Mouse (Mus musculus) gastrocnemius, adult 2 months (tissue): ENCODE results near the gene Pcp4. TPM values are rescaled to one million over a fixed set of nuclear protein-coding genes. Genes with fewer than 3 reads are reported as not detected.
A peak's percentile ranks its signal among the peaks of the same experiment; 100 is the strongest.

Experiments
- DNase-seq: peaks from one replicate; pipeline ENCODE4 v3.0.0; 2022
- H3K27ac ChIP-seq: fragments of 200-600 bp; 2 replicates; pipeline ENCODE4 v1.8.1; 2022; ENCODE audit warnings: mild to moderate bottlenecking
- H3K4me3 ChIP-seq: fragments of 200-600 bp; 2 replicates; pipeline ENCODE4 v1.8.1; 2022; ENCODE audit warnings: mild to moderate bottlenecking, moderate library complexity
- CTCF ChIP-seq: fragments of 200-600 bp; IDR thresholded peaks from 2 replicates; pipeline ENCODE4 v1.8.1; 2022; ENCODE audit warnings: antibody characterized with exemption, mild to moderate bottlenecking, moderate library complexity
- intact Hi-C: fragments of 180-260 bp; cut with DNase I; formaldehyde crosslinking; loops from one replicate; pipeline ENCODE4 v1.15.1; 2025
- total RNA-seq, 2 experiments: library from RNA; stranded (reverse); gene quantifications; 2 replicates each; pipeline ENCODE4 v1.2.3; 2021

The Pcp4 gene
- total RNA-seq, 2 experiments from 2014 or later: not detected

DNA sequence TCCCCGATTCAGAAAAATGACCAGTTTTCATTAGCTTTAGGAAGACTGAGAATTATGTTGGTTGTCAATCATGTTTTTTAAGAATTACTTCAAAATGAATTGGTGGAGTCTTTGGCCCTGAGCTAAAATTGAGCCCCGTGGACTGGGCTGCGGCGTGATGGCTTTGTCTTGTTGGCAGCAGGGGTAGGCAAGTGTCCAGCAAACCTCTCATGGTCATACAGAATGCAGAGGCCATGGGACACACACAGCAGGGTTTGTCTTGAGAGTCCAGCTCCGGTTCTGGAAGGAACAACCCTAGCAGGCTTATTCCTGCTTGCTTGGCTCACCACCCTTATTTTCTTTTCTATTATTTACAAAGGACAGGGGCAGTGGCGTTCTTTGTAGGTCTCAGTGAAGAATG, 33.8 kb downstream of the Pcp4 start:
- no peak for DNase-seq
- intact Hi-C loops: no loop called here
- TF ChIP-seq CTCF: no peak
- Histone ChIP-seq H3K27ac (no peak overlapping the region), H3K4me3 (no peak overlapping the region)

- intact Hi-C loops: no loop called here
- TF ChIP-seq CTCF: no peak
- no peak overlapping the region for H3K27ac ChIP-seq
- DNase-seq: no peak
- no peak overlapping the region for H3K4me3 ChIP-seq
Measured at GRCm38 (mm10) chr16:96502586-96502985, 35.2 kb downstream of the Pcp4 start.

GRCm38 (mm10) chr16:96514466-96514865, 47.1 kb downstream of the Pcp4 start:
- intact Hi-C loops: no loop called here
- H3K4me3 ChIP-seq: no peak overlapping the region
- peak; percentile 46 for DNase-seq
- no peak for TF ChIP-seq CTCF
- H3K27ac ChIP-seq: no peak overlapping the region

DNA sequence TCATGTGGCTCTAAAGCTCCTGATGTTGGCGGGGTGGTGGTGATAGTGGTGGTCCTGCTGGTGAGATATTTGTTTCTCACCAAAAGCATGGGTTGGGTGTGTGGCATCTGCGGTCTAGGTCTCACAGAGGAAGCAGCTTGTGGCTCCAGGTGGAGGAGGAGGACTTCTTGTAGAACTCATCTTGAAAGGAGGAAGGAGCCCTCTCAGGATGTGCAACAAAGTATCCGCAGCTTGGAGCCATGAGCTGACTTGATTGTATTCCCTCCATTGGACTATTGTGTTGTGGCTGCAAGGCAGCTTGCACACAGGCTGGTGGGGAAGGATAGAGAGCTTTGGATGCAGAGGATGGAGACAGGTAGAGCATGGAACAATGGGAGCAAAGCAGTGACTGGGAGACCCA, 60.1 kb downstream of the Pcp4 start:
- TF ChIP-seq CTCF: no peak
- H3K27ac ChIP-seq: no peak overlapping the region
- no peak overlapping the region for H3K4me3 ChIP-seq
- intact Hi-C loops: no loop called here
- no peak for DNase-seq

DNA sequence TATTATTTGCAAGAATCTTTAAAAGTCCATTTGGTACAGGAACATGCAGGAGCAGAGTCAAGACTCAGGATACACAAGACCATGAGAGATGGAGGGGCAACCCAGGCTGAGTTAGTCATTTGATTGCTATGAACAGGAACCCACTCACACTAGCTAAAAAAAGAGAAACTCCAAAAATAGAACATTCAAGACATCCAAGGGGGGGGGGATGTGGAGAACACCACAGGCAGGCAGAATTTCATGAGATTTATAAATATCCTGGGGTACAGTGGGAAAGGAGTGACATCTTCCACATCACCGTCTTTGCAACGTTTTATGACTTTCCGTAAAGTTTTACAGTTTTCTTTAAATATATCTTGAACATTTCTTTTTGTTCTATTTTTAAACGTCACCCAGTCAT, 61.1 kb downstream of the Pcp4 start:
- Histone ChIP-seq H3K4me3 (no peak overlapping the region), H3K27ac (no peak overlapping the region)
- no peak for TF ChIP-seq CTCF
- DNase-seq: no peak
- intact Hi-C loops: no loop called here

- DNase-seq: no peak
- no peak for TF ChIP-seq CTCF
- Histone ChIP-seq H3K27ac (no peak overlapping the region), H3K4me3 (no peak overlapping the region)
- intact Hi-C loops: no loop called here
Measured at GRCm38 (mm10) chr16:96529896-96530568, 62.6 kb downstream of the Pcp4 start.

DNA sequence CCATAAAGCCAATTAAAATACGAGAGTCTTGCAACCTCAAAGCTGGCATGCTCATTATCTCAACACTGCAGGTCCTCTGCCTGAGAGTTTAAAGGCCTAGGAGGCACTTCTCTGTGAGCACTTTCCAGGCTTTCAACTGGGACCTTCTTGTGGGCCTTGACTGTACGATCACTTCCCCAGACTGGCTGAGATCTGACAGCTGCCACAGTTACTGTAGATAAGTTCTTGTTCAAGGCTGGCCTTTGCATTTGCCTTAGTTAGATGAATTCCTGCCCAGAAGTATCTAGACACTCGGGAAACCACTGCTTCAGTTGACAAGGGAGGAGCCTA, 63.1 kb downstream of the Pcp4 start:
- Histone ChIP-seq H3K27ac (no peak overlapping the region), H3K4me3 (no peak overlapping the region)
- no peak for DNase-seq
- intact Hi-C loops: no loop called here
- TF ChIP-seq CTCF: no peak

- TF ChIP-seq CTCF: no peak
- DNase-seq: no peak
- no peak overlapping the region for H3K4me3 ChIP-seq
- intact Hi-C loops: no loop called here
- H3K27ac ChIP-seq: no peak overlapping the region
Measured at GRCm38 (mm10) chr16:96531029-96531428, 63.6 kb downstream of the Pcp4 start.

DNA sequence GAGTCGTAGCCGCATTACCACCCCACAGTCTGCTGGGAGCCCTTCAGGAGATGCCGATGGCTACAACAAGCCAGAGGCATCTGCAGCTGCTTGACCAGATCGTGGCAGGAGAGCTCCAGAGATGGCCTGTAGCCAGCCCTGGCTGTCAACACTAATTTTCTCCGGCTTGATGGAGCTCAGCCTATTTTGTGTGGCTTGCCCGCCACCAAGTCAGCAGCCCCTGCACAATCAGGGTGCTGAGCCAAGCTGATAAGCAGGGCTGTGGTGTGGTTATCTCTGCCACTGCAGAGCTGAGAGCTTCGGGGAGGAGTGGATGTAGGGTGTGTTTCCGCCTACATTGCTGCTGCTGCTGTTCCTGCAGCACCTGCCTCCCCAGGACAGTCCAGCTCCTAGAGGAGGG, 66.3 kb downstream of the Pcp4 start:
- intact Hi-C loops: no loop called here
- Histone ChIP-seq H3K27ac (no peak overlapping the region), H3K4me3 (no peak overlapping the region)
- no peak for TF ChIP-seq CTCF
- no peak for DNase-seq

- no peak for DNase-seq
- Histone ChIP-seq H3K27ac (no peak overlapping the region), H3K4me3 (no peak overlapping the region)
- intact Hi-C loops: no loop called here
- TF ChIP-seq CTCF: no peak
Measured at GRCm38 (mm10) chr16:96535271-96535670, 67.9 kb downstream of the Pcp4 start.

DNA sequence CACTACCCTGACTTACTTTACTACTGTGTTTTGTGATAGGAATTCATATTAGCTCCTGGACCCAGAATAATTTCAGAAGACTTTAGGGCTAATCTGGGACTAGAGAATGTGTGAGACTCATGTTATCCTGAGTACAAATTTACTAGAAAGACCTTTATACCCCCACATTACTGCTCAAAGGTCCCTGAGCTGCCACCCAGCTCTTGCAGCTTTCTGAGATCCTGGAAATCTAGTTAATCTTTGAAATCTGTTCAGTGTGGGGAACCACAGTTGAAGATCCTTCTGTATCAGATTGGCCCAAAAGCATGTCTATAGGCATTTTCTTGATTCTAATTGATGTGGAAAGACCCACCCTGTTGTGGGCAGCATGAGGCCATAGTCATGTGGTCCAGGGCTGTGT, 69.0 kb downstream of the Pcp4 start:
- TF ChIP-seq CTCF: no peak
- no peak for DNase-seq
- H3K27ac ChIP-seq: no peak overlapping the region
- H3K4me3 ChIP-seq: no peak overlapping the region
- intact Hi-C loops: no loop called here

DNA sequence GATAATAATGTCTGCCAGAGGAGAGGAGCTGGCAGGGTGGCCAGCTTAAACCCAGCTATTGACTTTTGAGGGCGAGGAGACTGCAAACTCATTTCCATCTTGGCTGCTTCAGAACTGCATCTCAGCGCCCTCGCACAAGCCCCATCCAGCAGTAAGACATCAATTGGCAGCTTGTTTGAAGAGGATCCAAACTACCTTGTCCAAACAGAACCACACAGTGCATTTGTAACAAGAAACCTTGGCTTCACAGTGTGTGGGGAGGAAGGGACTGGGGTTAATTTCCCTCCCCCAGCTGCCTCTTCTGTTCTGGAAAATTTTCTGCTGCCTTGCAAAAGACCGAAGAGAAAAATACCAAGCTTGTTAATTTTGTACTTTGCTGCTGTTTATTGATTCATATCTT, 71.7 kb downstream of the Pcp4 start:
- no peak for TF ChIP-seq CTCF
- intact Hi-C loops: no loop called here
- H3K4me3 ChIP-seq: no peak overlapping the region
- H3K27ac ChIP-seq: no peak overlapping the region
- no peak for DNase-seq

DNA sequence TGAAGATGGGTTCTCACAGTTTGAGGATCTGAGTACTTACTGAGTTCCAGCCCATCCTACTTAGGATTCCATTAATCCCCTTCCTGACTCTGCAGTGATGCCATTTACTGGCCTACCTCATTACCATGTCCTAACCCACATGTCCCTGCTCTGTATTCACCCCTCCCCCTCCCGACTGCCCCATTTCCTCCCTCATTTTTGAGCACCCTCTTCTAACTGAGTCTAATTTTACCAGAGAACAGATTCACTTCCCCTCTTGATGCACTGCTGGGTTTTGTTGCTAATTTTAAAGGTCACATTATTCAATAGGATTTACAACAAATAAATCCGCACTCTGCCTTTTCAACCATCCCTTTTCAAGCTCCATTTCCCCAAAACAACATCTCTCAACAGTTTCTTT, 73.7 kb downstream of the Pcp4 start:
- TF ChIP-seq CTCF: no peak
- intact Hi-C loops: no loop called here
- Histone ChIP-seq H3K4me3 (no peak overlapping the region), H3K27ac (no peak overlapping the region)
- no peak for DNase-seq

DNA sequence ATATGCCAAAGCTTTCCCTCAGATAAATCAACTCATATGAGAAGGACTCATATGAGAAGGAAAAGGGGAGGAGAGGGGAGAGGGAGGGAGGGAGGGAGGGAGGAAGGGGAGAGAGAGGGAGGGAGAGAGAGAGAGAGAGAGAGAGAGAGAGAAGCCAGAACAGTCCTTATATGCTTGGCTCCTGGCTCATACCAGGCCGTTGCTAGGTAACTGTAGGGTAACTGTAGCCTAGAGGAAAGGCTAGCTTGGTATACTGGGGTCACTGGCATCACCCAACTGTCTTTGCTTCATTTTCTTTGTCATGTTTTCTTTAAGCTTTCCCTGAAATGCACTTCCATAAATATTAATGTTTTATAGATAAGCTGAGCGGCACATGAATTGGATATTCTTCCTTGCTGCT, 85.3 kb downstream of the Pcp4 start:
- no peak overlapping the region for H3K4me3 ChIP-seq
- TF ChIP-seq CTCF: no peak

DNA sequence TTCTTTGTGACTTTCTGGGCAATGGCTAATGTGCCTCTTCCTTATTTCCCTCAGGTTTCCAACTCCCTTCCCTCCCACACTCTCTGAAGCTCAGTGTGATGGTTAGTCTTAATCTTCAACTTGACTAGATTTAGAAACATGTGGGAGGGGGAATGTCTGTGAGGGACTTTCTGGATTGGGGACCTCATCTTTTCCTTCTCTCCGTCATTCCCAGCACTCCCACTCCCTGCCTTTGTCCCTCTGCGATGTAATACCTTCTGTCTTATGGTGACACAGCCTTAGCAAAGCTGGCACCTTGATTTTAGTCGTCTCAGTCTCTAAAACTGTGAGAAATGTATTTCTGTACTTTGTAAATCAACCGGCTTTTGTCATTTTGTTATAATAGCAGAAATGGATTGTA, 88.0 kb downstream of the Pcp4 start:
- Histone ChIP-seq H3K27ac (no peak overlapping the region), H3K4me3 (no peak overlapping the region)
- no peak for TF ChIP-seq CTCF
- intact Hi-C loops: no loop called here
- DNase-seq: no peak

More for the DNA sequence above, 85.3 kb downstream of the Pcp4 start:
- H3K27ac ChIP-seq: no peak overlapping the region
- intact Hi-C loops: no loop called here
- no peak for DNase-seq
